Mouse (Mus musculus): ENCODE data around the gene Zfp169.

DNA sequence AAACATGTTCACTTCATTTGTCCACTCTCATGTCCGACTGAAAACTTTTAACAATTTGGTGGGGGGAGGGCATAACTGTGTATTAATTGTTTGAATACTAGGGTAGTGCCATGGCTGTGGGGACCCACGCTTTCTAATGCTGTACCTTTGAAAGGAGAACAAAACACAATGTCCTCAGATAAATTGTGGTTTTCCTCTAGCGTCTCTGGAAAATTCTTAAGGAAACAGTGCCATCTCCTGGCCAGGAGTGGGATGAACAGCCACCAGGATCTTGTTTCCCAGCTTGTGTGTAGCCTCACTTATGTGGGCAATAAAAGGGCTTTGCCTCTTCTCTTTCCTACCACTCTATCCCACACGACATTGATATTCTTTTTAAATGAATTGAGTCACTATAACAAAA lies 49.1 kb downstream of the Zfp169 start:
- peak; percentile 93; the same call in 1 of the 2 replicates for TF ChIP-seq ZC3H11A (IDR thresholded peaks at IDR 0.05; ENCODE audit: borderline replicate concordance, low read depth, low read length)
- no peak for TF ChIP-seq MAFK (IDR thresholded peaks at IDR 0.05; ENCODE audit: insufficient read depth, low read depth, low read length)
- no peak for TF ChIP-seq HCFC1 (IDR thresholded peaks at IDR 0.05; ENCODE audit: borderline replicate concordance, insufficient read depth, low read length)
- no peak for TF ChIP-seq CHD2 (IDR thresholded peaks at IDR 0.05; ENCODE audit: low read depth, low read length)
